Mouse (Mus musculus) E14TG2a.4 (cell line): ENCODE data around the gene Ttyh1.

ENCODE experiments used
- CTCF ChIP-seq: conservative IDR thresholded peaks from 2 replicates; pipeline ENCODE4 v1.5.1; 2014; ENCODE audit warnings: low read length
- POU5F1 ChIP-seq: IDR thresholded peaks from 2 replicates; pipeline ENCODE4 v1.6.1; 2014; ENCODE audit warnings: low read length, borderline replicate concordance

GRCm38 (mm10) chr7:4141648-4142325, 22.6 kb downstream of the Ttyh1 start:
- TF ChIP-seq CTCF (no peak), POU5F1 (no peak)
